26 mouse cellular contexts compared by ENCODE assay signal in genomic region chr2:124724171-124724570, GRCm38 (mm10).
"Had no signal": no experiment of that assay in that cellular context is flagged by ENCODE, and none has a peak within 500 bp of the region (broad histone marks: within the 10 kb centered on the region; RNA-seq: fewer than 3 reads in every experiment).

No protein-coding gene starts in this region.

- H3K9me3 ChIP-seq: heart, embryonic 13.5 days; heart, embryonic 15.5 days; hindbrain, embryonic 12.5 days; intestine, embryonic 15.5 days; kidney, embryonic 15.5 days; limb, embryonic 13.5 days; limb, embryonic 15.5 days; liver, embryonic 12.5 days had no signal

- H3K9ac ChIP-seq: heart, embryonic 13.5 days; heart, embryonic 15.5 days; hindbrain, embryonic 12.5 days; intestine, embryonic 15.5 days; kidney, embryonic 15.5 days; limb, embryonic 13.5 days; limb, embryonic 15.5 days; liver, embryonic 12.5 days; liver, embryonic 14.5 days had no signal

- H3K27ac ChIP-seq: heart, embryonic 13.5 days; heart, embryonic 15.5 days; hindbrain, embryonic 12.5 days; intestine, embryonic 15.5 days; kidney, embryonic 15.5 days; kidney, postnatal 0 days; limb, embryonic 13.5 days; limb, embryonic 15.5 days; liver, embryonic 12.5 days; liver, embryonic 14.5 days had no signal

- H3K27me3 ChIP-seq: heart, embryonic 15.5 days; hindbrain, embryonic 12.5 days; intestine, embryonic 15.5 days; limb, embryonic 13.5 days; limb, embryonic 15.5 days; liver, embryonic 12.5 days had no signal

- H3K4me1 ChIP-seq: hindbrain, embryonic 12.5 days had no signal

- H3K4me2 ChIP-seq: heart, embryonic 11.5 days; heart, embryonic 13.5 days; heart, embryonic 15.5 days; hindbrain, embryonic 12.5 days; intestine, embryonic 15.5 days; kidney, embryonic 15.5 days; limb, embryonic 13.5 days; limb, embryonic 15.5 days; liver, embryonic 12.5 days had no signal

- H3K4me3 ChIP-seq: heart, embryonic 13.5 days; heart, embryonic 15.5 days; hindbrain, embryonic 12.5 days; intestine, embryonic 15.5 days; kidney, embryonic 15.5 days; limb, embryonic 13.5 days; limb, embryonic 15.5 days; liver, embryonic 12.5 days had no signal

- DNase-seq: gastrocnemius, postnatal 14 days; gastrocnemius, postnatal 36 days; heart, adult 18-20 months; heart, postnatal 14 days; heart, postnatal 36 days; kidney, adult 11 months; kidney, adult 2 months; kidney, adult 9 months; kidney, postnatal 14 days; kidney, postnatal 36 days; layer of hippocampus, adult 9-11 months; layer of hippocampus, postnatal 36 days; left cerebral cortex, postnatal 4 days had no signal

- ATAC-seq: forebrain, embryonic 16.5 days; hindbrain, embryonic 16.5 days; intestine, embryonic 15.5 days; liver, embryonic 12.5 days had no signal

- H3K36me3 ChIP-seq: heart, embryonic 13.5 days; heart, embryonic 15.5 days; hindbrain, embryonic 12.5 days; intestine, embryonic 15.5 days; kidney, embryonic 15.5 days; limb, embryonic 13.5 days; limb, embryonic 15.5 days; liver, embryonic 12.5 days had no signal
